Mouse (Mus musculus) thymus, adult 2 months (tissue): ENCODE results near the gene Plekhg6. TPM values are rescaled to one million over a fixed set of nuclear protein-coding genes. Genes with fewer than 3 reads are reported as not detected.
A peak's percentile ranks its signal among the peaks of the same experiment; 100 is the strongest.

Experiments used
- DNase-seq: peaks from one replicate; pipeline ENCODE4 v3.0.0; 2021
- H3K27ac ChIP-seq: fragments of 200-500 bp; 2 replicates; pipeline ENCODE4 v1.5.1; 2012; ENCODE audit warnings: low read length, control low read depth; ENCODE audit not compliant: control insufficient read depth, insufficient read depth
- H3K27me3 ChIP-seq: fragments of 200-500 bp; 2 replicates; pipeline ENCODE4 v1.6.1; 2012; ENCODE audit warnings: mild to moderate bottlenecking, low read length, moderate library complexity, mixed read lengths; ENCODE audit not compliant: control insufficient read depth, insufficient read depth
- H3K36me3 ChIP-seq: fragments of 200-500 bp; 2 replicates; pipeline ENCODE4 v1.6.1; 2012; ENCODE audit warnings: mild to moderate bottlenecking, low read length, moderate library complexity; ENCODE audit not compliant: control insufficient read depth, insufficient read depth
- H3K4me1 ChIP-seq: fragments of 200-500 bp; replicated peaks from 2 replicates; pipeline ENCODE4 v1.6.1; 2012; ENCODE audit warnings: low read length; ENCODE audit not compliant: control insufficient read depth, insufficient read depth
- H3K4me3 ChIP-seq: fragments of 200-500 bp; 2 replicates; pipeline ENCODE4 v1.5.1; 2012; ENCODE audit warnings: mild to moderate bottlenecking, low read length, control low read depth, moderate library complexity; ENCODE audit not compliant: control insufficient read depth, insufficient read depth
- CTCF ChIP-seq: fragments of 200-500 bp; IDR thresholded peaks from 2 replicates; pipeline ENCODE4 v1.5.1; 2012; ENCODE audit warnings: mild to moderate bottlenecking, control low read depth, low read length, moderate library complexity, borderline replicate concordance; ENCODE audit not compliant: control insufficient read depth, poor library complexity, insufficient read depth; ENCODE audit errors: extremely low read depth
- POLR2A ChIP-seq: fragments of 200-500 bp; IDR thresholded peaks from 2 replicates; pipeline ENCODE4 v1.6.1; 2012; ENCODE audit warnings: mild to moderate bottlenecking, low read length, control low read depth, moderate library complexity; ENCODE audit not compliant: control insufficient read depth, poor library complexity, insufficient read depth; ENCODE audit errors: extremely low read depth
- WGBS: fragments of 180-500 bp; shearing (Covaris S2); methylation state at CpG from one replicate; pipeline ENCODE4 v1.1.7; 2018; 5-methylcytosine and 5-hydroxymethylcytosine counted together
- polyA plus RNA-seq: library from polyadenylated mRNA; depleted of rRNA; stranded (reverse); fragments of >200 nt; gene quantifications from 2 replicates; pipeline ENCODE4 v1.2.3, GENCODE M21; 2012

Gene Plekhg6
- polyA plus RNA-seq, 1 experiment, result 2.5 TPM

DNA sequence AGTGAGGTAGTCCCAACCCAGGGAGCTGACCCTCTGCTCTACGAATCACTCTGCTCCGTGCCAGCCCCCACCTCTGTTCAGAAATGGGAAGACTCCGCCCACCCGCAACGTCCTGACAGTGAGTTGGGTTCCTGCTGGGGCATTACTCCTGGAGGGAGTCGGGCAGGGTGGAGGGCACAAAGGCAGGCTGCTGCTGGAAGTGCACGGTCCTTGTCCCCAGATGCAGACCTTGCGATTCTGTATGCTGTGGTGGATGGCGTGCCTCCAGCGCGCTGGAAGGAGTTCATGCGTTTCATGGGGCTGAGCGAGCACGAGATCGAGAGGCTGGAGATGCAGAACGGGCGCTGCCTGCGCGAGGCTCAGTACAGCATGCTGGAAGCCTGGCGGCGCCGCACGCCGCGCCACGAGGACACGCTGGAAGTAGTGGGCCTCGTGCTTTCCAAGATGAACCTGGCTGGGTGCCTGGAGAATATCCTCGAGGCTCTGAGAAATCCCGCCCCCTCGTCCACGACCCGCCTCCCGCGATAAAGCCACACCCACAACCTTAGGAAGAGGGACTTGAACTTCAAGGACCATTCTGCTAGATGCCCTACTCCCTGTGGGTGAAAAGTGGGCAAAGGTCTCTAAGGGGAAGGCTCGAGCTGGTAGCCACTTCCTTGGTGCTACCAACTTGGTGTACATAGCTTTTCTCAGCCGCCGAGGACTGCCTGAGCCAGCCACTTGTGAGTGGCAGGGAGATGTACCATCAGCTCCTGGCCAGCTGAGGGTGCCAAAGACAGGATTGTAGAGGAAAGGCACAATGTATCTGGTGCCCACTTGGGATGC, 18.9 kb downstream of the Plekhg6 start:
- peaks cover 57% of the 10 kb centered on the region for H3K36me3 ChIP-seq

DNA sequence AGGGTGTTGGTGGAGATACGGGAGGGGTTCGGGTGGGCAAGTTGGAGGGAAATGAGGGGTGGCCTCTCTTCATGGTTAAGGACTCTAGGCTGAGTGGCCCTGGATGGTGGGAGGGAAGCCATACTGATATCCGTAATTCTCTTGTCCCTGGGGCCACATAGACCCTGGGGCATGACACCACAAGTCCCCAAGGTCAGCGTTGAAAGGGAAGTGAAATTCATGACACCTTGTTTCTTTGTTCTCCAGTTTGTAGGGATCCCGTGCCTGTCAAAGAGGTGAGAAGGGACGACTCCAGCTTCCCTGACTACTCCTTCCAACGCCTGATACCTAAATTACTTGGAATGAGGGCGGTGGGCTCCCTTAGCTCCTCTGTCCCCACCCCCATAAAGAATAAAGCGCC, 19.7 kb downstream of the Plekhg6 start:
- 96% methylated on average over 9 of the region's 9 CpGs for WGBS
- H3K27me3 ChIP-seq, result no peaks in the 10 kb centered on the region
- H3K4me1 ChIP-seq, result peaks cover 22% of the 10 kb centered on the region
- TF ChIP-seq POLR2A (no peak), CTCF (no peak)
- DNase-seq, result no peak
- no peak overlapping the region for H3K27ac ChIP-seq
- H3K4me3 ChIP-seq, result no peak overlapping the region
- H3K36me3 ChIP-seq, result peaks cover 57% of the 10 kb centered on the region

More for the DNA sequence above, 18.9 kb downstream of the Plekhg6 start:
- 91% methylated on average over 38 of the region's 38 CpGs for WGBS
- Histone ChIP-seq H3K27ac (no peak overlapping the region), H3K4me1 (peaks cover 16% of the 10 kb centered on the region), H3K27me3 (no peaks in the 10 kb centered on the region), H3K4me3 (no peak overlapping the region)
- no peak for DNase-seq
- TF ChIP-seq POLR2A (no peak), CTCF (no peak)

DNA sequence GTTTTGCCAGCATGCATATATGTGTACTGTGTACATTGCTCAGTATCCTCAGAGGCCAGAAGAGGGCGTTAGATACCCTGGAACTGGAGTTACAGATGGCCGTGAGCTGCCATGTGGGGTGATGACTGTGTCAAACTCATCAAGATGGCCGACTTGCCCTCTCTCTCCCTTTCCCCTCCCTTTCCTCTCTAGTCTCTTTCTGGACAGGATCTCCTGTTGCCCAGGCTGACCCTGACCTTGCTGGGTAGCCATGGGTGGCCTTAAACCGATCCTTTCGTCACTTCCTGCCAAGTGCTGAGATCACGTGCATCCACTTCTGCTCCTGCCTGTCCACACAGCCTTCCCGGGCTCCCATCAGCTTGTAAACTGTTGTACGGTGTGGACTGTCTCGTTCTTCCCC, 20.6 kb downstream of the Plekhg6 start:
- peaks cover 26% of the 10 kb centered on the region for H3K4me1 ChIP-seq
- H3K4me3 ChIP-seq, result no peak overlapping the region
- 87% methylated on average over 9 of the region's 9 CpGs for WGBS
- no peaks in the 10 kb centered on the region for H3K27me3 ChIP-seq
- TF ChIP-seq CTCF (no peak), POLR2A (no peak)
- peaks cover 57% of the 10 kb centered on the region for H3K36me3 ChIP-seq
- no peak overlapping the region for H3K27ac ChIP-seq
- no peak for DNase-seq

DNA sequence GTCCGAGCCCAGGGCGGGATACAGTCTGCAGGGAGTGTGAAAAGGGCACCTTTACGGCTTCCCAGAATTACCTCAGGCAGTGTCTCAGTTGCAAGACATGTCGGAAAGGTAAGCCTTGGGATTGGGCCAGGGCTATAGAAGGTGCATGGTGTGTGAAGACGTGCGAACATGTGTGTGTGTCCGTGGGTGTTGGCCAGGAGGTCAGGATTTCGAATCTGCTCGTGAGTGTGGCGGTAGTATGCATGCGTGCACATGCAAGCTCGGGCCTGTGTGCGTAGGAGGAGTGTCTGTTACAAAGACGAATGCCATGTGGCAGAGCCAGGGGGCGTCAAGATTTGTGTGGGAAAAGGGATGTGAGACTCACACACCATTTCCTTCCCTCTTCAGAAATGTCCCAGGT, 23.3 kb downstream of the Plekhg6 start:
- H3K4me3 ChIP-seq, result no peak overlapping the region
- TF ChIP-seq CTCF (no peak), POLR2A (no peak)
- H3K4me1 ChIP-seq, result peaks cover 45% of the 10 kb centered on the region
- WGBS, result 96% methylated on average over 15 of the region's 15 CpGs
- no peak for DNase-seq
- no peaks in the 10 kb centered on the region for H3K27me3 ChIP-seq
- no peak overlapping the region for H3K27ac ChIP-seq
- H3K36me3 ChIP-seq, result peaks cover 53% of the 10 kb centered on the region

DNA sequence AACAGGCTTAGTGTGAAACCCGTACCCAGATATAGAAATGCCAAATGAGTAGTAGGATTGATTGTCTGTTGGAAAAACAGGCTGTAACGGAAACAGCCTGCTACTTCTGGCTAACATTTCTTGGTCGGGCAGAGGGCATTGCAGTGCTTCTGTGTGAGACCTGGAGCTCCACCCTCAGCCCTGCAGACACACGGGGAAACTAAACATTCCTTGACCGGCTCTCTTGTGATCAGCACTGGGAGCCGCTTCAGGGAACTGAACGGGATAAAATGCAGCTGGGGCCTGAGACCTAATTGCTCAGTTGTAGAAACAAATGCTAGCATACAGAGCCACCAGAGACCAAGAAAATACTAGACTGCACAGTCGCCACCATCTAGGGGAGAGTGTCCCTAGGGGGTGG, 24.3 kb downstream of the Plekhg6 start:
- no peak overlapping the region for H3K4me3 ChIP-seq
- H3K27ac ChIP-seq, result peak overlapping the region; percentile 89
- no peak for DNase-seq
- 83% methylated on average over 8 of the region's 8 CpGs for WGBS
- H3K4me1 ChIP-seq, result peaks cover 56% of the 10 kb centered on the region
- peaks cover 43% of the 10 kb centered on the region for H3K36me3 ChIP-seq
- TF ChIP-seq POLR2A, result no peak
- TF ChIP-seq CTCF, result no peak
- H3K27me3 ChIP-seq, result no peaks in the 10 kb centered on the region

DNA sequence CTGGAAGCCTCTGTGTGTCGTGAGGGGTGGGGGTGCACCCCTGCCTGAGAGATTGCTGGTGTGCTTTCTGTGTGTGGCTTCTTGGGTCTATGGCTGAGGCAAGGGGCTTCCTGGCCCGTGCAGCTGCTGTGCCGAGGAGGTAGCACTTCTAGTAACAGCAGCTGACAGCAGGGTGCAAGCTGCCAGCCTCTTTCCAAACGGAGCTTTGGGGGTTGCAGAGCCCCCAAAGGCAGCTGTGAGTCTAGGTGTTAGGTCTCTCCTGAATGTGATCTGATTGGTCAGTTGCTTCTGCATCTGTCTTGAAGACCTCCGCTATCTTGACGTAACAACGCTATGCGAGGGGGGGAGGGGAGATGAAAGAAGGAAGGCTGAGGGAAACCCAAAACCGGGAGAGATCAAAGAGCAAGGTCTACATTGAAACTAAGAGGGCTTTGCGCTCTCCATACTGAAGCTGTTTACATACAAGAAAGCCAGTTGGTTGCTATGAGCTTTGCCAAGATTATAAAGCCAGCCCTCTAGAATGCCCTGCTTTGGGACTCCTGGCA, 25.3 kb downstream of the Plekhg6 start:
- DNase-seq, result peak; percentile 83
- WGBS, result 1% methylated on average over 10 of the region's 10 CpGs
- TF ChIP-seq POLR2A (no peak), CTCF (no peak)

More for the DNA sequence above, 25.3 kb downstream of the Plekhg6 start:
- Histone ChIP-seq H3K27ac (peak overlapping the region; percentile 89), H3K36me3 (peaks cover 33% of the 10 kb centered on the region), H3K4me3 (peak overlapping the region; percentile 6; the same call in 1 of the 2 replicates), H3K27me3 (no peaks in the 10 kb centered on the region), H3K4me1 (peaks cover 59% of the 10 kb centered on the region)
